Mouse (Mus musculus) kidney, postnatal 0 days (tissue): Measurements from ENCODE around the gene Dst. TPM values are rescaled to one million over a fixed set of nuclear protein-coding genes. Genes with fewer than 3 reads are reported as not detected.

ENCODE experiments used
- ATAC-seq: fragments of 200-750 bp; cut with Nextera tagmentation; replicated peaks from 2 replicates; pipeline ENCODE4 v1.8.0; 2017; ENCODE audit warnings: low read depth, moderate number of reproducible peaks, moderate TSS enrichment, moderate library complexity; ENCODE audit not compliant: low FRiP score
- DNase-seq: peaks from one replicate; pipeline ENCODE4 v3.0.0-alpha.2; 2016; ENCODE audit warnings: low spot score
- H3K27ac ChIP-seq: fragments of 300-500 bp; sonication (generic); 2 replicates; pipeline ENCODE4 v1.5.1; 2014; ENCODE audit warnings: mild to moderate bottlenecking
- H3K27me3 ChIP-seq: fragments of 300-500 bp; sonication (generic); 2 replicates; pipeline ENCODE4 v1.6.1; 2014; ENCODE audit warnings: low read length, mixed read lengths; ENCODE audit not compliant: insufficient read depth
- H3K36me3 ChIP-seq: fragments of 300-500 bp; sonication (generic); 2 replicates; pipeline ENCODE4 v1.6.1; 2014; ENCODE audit warnings: low read length, mixed read lengths; ENCODE audit not compliant: insufficient read depth
- H3K4me1 ChIP-seq: fragments of 300-500 bp; sonication (generic); replicated peaks from 2 replicates; pipeline ENCODE4 v1.6.1; 2014; ENCODE audit warnings: antibody characterized with exemption, low read length, mixed read lengths; ENCODE audit not compliant: insufficient read depth
- H3K4me2 ChIP-seq: fragments of 300-500 bp; sonication (generic); 2 replicates; pipeline ENCODE4 v1.6.1; 2014; ENCODE audit warnings: mild to moderate bottlenecking, low read length, moderate library complexity, mixed read lengths
- H3K4me3 ChIP-seq: fragments of 300-500 bp; sonication (generic); replicated peaks from 2 replicates; pipeline ENCODE4 v1.5.1; 2014; ENCODE audit warnings: low read depth, low read length
- H3K9ac ChIP-seq: fragments of 300-500 bp; sonication (generic); 2 replicates; pipeline ENCODE4 v1.6.1; 2014; ENCODE audit warnings: low read depth, low read length
- H3K9me3 ChIP-seq: fragments of 300-500 bp; sonication (generic); replicated peaks from 2 replicates; pipeline ENCODE4 v1.6.1; 2016; ENCODE audit warnings: low read length, inconsistent platforms, mixed read lengths
- CTCF ChIP-seq: IDR thresholded peaks from 2 replicates; pipeline ENCODE4 v1.5.1; 2016; ENCODE audit warnings: antibody characterized with exemption, low read depth, mild to moderate bottlenecking, moderate library complexity
- WGBS: fragments of 180-500 bp; shearing (Covaris S2); extraction: QIAGEN DNeasy Blood & Tissue Kit; methylation state at CpG from one replicate; pipeline ENCODE4 v1.1.7; 2014; 5-methylcytosine and 5-hydroxymethylcytosine counted together
- polyA plus RNA-seq: library from polyadenylated mRNA; unstranded; fragments of >200 nt; fragmentation: Nextera tagmentation; extraction: Ambion mirVana; gene quantifications from 2 replicates; pipeline ENCODE4 v1.2.1, GENCODE M21; 2015

Dst gene
- polyA plus RNA-seq, 1 experiment from 2014 or later: 22.4 TPM

DNA sequence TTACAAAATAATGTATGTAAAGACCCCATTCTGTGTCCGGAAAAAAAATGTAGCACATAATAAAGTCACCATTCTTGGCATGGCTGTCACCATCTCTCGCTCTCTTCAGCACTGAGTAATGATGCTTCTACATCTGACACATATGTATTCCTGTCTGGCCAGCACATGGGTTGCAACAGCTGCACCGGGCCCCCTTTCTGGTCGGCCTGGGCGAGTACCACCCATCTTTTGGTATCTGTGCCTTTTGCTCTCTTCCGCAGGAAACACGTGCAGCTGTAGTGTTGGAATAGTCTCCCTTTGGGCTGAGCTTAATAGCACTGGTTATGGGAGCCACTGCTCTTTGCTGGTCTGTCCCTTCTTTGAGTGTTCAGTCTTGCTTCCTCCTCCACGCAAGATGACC, 135.3 kb downstream of the Dst start:
- ATAC-seq (no peak), DNase-seq (no peak)
- no peak for TF ChIP-seq CTCF
- no peak overlapping the region for H3K27ac ChIP-seq
- peaks cover 8% of the 10 kb centered on the region; the same call in 1 of the 2 replicates for H3K4me1 ChIP-seq
- no peak overlapping the region for H3K9ac ChIP-seq
- WGBS: 79% methylated on average over 8 of the region's 8 CpGs
- H3K4me3 ChIP-seq: no peak overlapping the region
- no peaks in the 10 kb centered on the region for H3K36me3 ChIP-seq
- H3K9me3 ChIP-seq: no peaks in the 10 kb centered on the region
- H3K4me2 ChIP-seq: no peak overlapping the region
- no peaks in the 10 kb centered on the region for H3K27me3 ChIP-seq

DNA sequence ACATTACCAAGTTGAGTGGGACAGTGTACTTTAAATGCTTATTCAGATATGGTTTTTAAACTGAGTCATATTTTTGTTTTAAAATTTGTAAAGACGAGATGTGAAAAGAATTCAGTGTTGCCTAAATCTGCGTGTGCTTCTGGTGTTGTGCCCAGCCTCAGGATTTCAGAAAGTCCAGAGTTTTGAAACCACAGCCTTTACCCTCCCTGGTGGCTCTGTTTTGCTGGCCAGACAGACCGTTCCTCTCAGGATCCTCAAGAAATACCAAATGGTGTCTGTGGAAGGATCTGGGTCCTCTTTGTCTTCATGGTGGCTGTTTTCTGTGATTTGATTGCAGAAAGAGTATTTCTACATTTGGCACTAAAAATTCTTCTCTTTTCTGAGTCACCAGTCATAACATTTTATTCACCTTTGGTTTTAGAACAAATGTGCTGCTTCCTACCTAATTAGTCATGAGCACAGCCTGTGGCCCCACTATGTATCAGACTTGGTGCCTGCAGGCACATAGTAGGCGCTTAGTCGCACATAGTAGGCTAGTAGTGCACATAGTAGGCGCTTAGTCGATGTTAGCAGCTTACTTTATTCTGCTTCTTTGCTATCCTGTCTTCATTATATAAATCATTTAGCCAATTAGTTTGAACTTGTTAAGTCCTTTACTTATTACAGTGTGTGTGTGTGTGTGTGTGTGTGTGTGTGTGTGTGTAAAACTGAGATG, 136.0 kb downstream of the Dst start:
- DNase-seq (no peak), ATAC-seq (no peak)
- H3K27ac ChIP-seq: no peak overlapping the region
- no peak overlapping the region for H3K9ac ChIP-seq
- no peak for TF ChIP-seq CTCF
- H3K36me3 ChIP-seq: no peaks in the 10 kb centered on the region
- 83% methylated on average over 7 of the region's 7 CpGs for whole genome bisulfite sequencing
- H3K4me3 ChIP-seq: no peak overlapping the region
- no peak overlapping the region for H3K4me2 ChIP-seq
- no peaks in the 10 kb centered on the region for H3K27me3 ChIP-seq
- H3K9me3 ChIP-seq: no peaks in the 10 kb centered on the region
- peaks cover 8% of the 10 kb centered on the region; the same call in 1 of the 2 replicates for H3K4me1 ChIP-seq

DNA sequence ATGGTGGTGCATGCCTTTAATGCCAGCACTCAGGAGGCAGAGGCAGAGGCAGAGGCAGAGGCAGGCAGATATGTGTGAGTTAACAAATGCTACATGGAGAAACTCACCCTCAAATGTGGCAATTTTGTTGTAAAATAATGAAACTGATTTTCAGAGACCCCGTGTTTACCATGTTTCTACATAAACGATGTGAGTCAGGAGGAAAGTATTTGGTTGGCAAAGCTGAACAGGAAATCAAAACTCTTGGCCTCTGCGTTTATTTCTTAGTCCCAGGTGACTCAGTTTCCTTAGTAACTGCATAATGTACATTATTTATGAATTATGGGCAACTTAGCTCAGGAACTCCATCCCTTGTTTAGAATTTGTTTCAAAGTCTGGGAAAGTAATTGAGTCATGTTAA, 136.7 kb downstream of the Dst start:
- no peak for TF ChIP-seq CTCF
- H3K36me3 ChIP-seq: no peaks in the 10 kb centered on the region
- H3K4me3 ChIP-seq: no peak overlapping the region
- ATAC-seq (no peak), DNase-seq (no peak)
- H3K4me1 ChIP-seq: peaks cover 8% of the 10 kb centered on the region; the same call in 1 of the 2 replicates
- H3K9ac ChIP-seq: no peak overlapping the region
- WGBS: 38% methylated on average over 3 of the region's 3 CpGs
- H3K27ac ChIP-seq: no peak overlapping the region
- H3K9me3 ChIP-seq: no peaks in the 10 kb centered on the region
- no peak overlapping the region for H3K4me2 ChIP-seq
- H3K27me3 ChIP-seq: no peaks in the 10 kb centered on the region

DNA sequence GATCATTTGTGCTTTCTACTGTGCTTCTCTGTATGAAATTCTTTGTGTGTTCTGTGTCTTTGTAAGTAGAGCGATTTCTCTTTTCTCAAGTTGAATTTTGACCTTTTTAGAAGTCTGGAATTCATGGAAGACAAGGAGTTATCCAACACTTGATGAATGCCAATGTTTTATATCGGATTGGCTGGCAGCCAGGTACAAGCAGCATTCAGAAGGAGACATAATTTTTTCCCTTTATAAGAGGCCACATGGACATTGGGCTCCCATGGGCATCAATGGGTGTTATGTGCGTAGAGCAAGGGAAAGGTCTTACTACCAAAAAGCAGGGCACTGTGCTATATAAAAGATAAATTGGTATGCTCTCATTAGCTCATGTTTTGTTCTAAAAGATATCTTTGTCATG, 139.3 kb downstream of the Dst start:
- H3K4me2 ChIP-seq: no peak overlapping the region
- TF ChIP-seq CTCF: no peak
- no peaks in the 10 kb centered on the region for H3K9me3 ChIP-seq
- H3K4me1 ChIP-seq: no peaks in the 10 kb centered on the region
- H3K9ac ChIP-seq: no peak overlapping the region
- no peak for DNase-seq
- no peak overlapping the region for H3K27ac ChIP-seq
- H3K27me3 ChIP-seq: no peaks in the 10 kb centered on the region
- no peaks in the 10 kb centered on the region for H3K36me3 ChIP-seq
- no peak overlapping the region for H3K4me3 ChIP-seq
- WGBS: 86% methylated on average over 3 of the region's 3 CpGs
- ATAC-seq: no peak

DNA sequence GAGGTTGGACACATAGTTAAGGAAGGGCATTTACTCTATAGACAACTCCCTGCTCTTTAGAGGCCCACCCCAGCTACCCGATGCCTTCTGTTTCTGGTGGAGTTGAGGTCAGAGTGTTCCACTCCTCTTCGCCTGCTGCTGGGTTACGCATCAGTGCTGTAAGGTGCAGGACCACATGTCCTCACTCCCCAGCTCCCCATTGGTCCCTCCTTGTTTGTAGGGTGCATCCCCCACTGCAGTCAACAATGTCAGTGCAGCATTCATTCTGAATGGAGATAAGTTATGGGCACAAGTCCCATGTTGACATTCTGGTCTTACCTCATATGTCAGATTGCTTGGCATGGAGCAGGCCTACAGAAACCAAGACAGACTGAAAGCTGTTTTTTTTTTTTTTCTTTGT, 143.2 kb downstream of the Dst start:
- Histone ChIP-seq H3K27me3 (no peaks in the 10 kb centered on the region), H3K27ac (no peak overlapping the region)
- ATAC-seq: 0 out of 2 replicates have a peak, but pooled peaks have one; percentile 40

DNA sequence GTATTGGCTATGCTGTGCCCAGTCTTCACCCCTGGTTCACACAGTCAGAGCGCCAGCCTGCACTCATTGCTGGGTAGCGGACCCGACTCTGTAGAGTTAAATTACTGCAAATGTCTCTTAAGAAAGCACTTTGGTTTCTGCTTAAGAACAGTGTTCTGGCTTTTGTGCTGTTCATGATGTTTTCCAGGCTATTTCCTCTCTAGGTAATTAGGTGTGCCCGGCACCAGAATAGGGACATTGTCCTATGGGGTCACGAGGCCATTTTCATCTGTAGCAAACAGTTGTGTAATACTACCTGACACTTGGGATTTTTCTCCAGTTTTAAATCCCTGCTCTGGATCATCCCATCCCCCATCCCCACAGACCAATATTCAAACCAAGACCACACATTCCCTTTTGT, 144.4 kb downstream of the Dst start:
- Histone ChIP-seq H3K9ac (no peak overlapping the region), H3K27ac (no peak overlapping the region), H3K4me1 (no peaks in the 10 kb centered on the region), H3K9me3 (no peaks in the 10 kb centered on the region), H3K27me3 (no peaks in the 10 kb centered on the region), H3K4me3 (no peak overlapping the region), H3K36me3 (no peaks in the 10 kb centered on the region), H3K4me2 (no peak overlapping the region)
- ATAC-seq (0 out of 2 replicates have a peak, but pooled peaks have one; percentile 36), DNase-seq (no peak)
- 58% methylated on average over 5 of the region's 5 CpGs for WGBS
- no peak for TF ChIP-seq CTCF

More for the DNA sequence above, 143.2 kb downstream of the Dst start:
- Histone ChIP-seq H3K4me3 (no peak overlapping the region), H3K4me1 (no peaks in the 10 kb centered on the region), H3K36me3 (no peaks in the 10 kb centered on the region), H3K9ac (no peak overlapping the region), H3K9me3 (no peaks in the 10 kb centered on the region), H3K4me2 (no peak overlapping the region)
- TF ChIP-seq CTCF: no peak
- no peak for DNase-seq
- 50% methylated on average over 3 of the region's 3 CpGs for WGBS
